Mouse (Mus musculus): ENCODE results near the gene Enkd1. TPM values are rescaled to one million over a fixed set of nuclear protein-coding genes. Genes with fewer than 3 reads are reported as not detected.

Gene Enkd1
- polyA plus RNA-seq, 1 experiment from 2014 or later, result 11.6 TPM

DNA sequence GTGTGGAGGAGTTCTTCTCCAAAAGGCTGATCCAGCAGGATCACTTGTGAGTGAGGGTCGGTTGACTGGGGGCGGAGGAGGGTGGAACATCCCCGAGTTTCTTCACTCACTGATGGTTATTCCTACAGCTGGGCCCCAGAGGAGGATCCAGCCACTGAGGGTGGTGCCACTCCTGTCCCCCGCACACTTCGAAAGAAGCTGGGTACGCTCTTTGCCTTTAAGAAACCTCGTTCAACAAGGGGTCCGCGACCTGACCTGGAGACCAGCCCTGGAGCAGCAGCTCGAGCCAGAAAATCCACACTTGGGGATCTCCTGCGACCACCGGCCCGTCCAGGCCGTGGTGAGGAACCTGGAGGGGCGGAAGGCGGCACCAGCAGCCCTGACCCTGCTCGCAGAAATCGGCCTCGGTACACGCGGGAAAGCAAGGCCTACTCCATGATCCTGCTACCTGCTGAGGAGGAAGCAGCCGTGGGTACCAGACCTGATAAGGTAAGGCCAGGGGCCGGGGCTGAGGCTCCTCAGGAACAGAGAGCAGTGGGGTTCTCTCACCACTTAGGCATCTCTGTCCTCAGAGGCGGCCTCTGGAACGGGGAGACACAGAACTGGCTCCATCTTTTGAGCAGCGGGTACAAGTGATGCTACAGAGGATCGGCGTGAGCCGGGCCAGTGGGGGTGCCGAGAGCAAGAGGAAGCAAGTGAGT is 12.8 kb downstream of the Enkd1 start:
- peaks cover 18% of the 10 kb centered on the region for H3K4me1 ChIP-seq (replicated peaks; ENCODE audit: control insufficient read depth, insufficient read depth, low read length)
- H3K27ac ChIP-seq, result peak overlapping the region; percentile 88
- peak overlapping the region; percentile 60 for H3K4me3 ChIP-seq (replicated peaks; ENCODE audit: low read length)
- peak overlapping the region; percentile 81 for H3K9ac ChIP-seq
- H3K27me3 ChIP-seq (ENCODE audit: control insufficient read depth, insufficient read depth, low read length), result no peaks in the 10 kb centered on the region
- H3K9me3 ChIP-seq (ENCODE audit: control insufficient read depth, low read length), result no peaks in the 10 kb centered on the region
- DNase-seq (ENCODE audit: low spot score), result no peak
- no peak for ATAC-seq (ENCODE audit: low FRiP score)
- WGBS, result 81% methylated on average over 30 of the region's 30 CpGs
- peaks cover 44% of the 10 kb centered on the region for H3K36me3 ChIP-seq (replicated peaks; ENCODE audit: control insufficient read depth, insufficient read depth)
- peak overlapping the region; percentile 62 for H3K4me2 ChIP-seq (replicated peaks)

DNA sequence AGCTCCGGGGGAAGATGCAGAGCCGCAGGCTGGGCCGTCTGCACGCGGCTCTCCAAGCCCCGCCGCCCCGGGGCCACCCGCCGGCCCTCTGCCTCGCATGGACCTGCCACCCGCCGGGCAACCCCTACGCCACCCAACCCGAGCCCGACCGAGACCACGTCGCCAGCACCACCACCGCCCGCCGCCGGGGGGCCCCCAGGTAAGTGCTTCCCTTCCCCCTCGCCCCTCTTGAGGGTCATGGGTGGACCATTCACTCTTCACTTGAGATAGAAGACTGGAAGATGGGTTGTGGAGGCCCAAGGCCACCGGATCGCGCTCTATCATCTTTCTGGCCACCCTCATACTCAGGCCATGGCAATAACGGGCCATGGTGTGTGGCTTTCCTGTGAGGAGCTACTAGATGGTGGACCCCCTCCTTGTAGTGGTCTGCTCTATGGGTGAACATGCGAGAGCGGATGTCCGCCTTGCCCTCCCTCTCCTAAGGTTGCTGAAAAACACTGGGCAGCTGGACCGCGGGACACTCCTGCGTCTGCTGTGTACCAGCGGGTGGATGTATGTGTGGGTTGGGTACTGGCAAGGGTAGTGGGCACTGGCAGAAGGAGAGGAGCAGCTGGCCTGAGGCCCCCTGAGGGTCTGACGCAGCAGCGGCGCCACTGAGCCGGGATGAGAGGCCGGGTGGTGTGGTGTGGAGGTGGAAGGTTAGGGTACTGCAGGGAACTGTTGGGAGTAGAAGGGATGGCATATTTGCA is 13.8 kb downstream of the Enkd1 start:
- H3K4me1 ChIP-seq (replicated peaks; ENCODE audit: control insufficient read depth, insufficient read depth, low read length), result peaks cover 13% of the 10 kb centered on the region
- peaks cover 39% of the 10 kb centered on the region for H3K36me3 ChIP-seq (replicated peaks; ENCODE audit: control insufficient read depth, insufficient read depth)
- 4% methylated on average over 40 of the region's 40 CpGs for WGBS
- H3K9ac ChIP-seq, result peak overlapping the region; percentile 81
- no peak for DNase-seq (ENCODE audit: low spot score)
- H3K27ac ChIP-seq, result peak overlapping the region; percentile 88
- peak overlapping the region; percentile 60 for H3K4me3 ChIP-seq (replicated peaks; ENCODE audit: low read length)
- H3K27me3 ChIP-seq (ENCODE audit: control insufficient read depth, insufficient read depth, low read length), result no peaks in the 10 kb centered on the region
- ATAC-seq (ENCODE audit: low FRiP score), result peak; percentile 54
- no peaks in the 10 kb centered on the region for H3K9me3 ChIP-seq (ENCODE audit: control insufficient read depth, low read length)
- peak overlapping the region; percentile 62 for H3K4me2 ChIP-seq (replicated peaks)

DNA sequence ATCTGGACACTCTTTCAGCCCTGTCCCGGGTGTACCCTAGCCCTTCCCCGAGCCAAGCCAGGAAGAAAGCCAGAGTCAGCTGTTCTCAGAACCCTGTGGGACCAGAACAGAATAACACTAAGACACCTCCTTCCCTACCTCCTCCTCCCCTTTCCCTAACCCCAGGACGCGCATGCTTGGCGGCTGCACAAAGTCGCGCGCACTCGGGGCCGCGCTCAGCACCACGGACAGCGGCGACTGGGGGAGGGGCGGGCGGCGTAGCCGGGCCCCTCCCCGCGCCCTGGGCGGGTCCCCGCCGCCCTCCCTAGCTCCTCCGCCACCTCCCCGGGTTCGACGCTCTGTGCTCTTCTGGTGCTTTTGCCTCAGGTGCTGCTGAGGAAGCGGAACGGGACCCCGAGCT is 14.4 kb downstream of the Enkd1 start:
- ATAC-seq (ENCODE audit: low FRiP score) (peak; percentile 70), DNase-seq (ENCODE audit: low spot score) (peak; percentile 85)
- Histone ChIP-seq H3K36me3 (replicated peaks; ENCODE audit: control insufficient read depth, insufficient read depth) (peaks cover 36% of the 10 kb centered on the region), H3K27ac (peak overlapping the region; percentile 88), H3K4me3 (replicated peaks; ENCODE audit: low read length) (peak overlapping the region; percentile 60), H3K9me3 (ENCODE audit: control insufficient read depth, low read length) (no peaks in the 10 kb centered on the region), H3K9ac (peak overlapping the region; percentile 81), H3K4me2 (replicated peaks) (peak overlapping the region; percentile 62), H3K4me1 (replicated peaks; ENCODE audit: control insufficient read depth, insufficient read depth, low read length) (peaks cover 13% of the 10 kb centered on the region), H3K27me3 (ENCODE audit: control insufficient read depth, insufficient read depth, low read length) (no peaks in the 10 kb centered on the region)
- 1% methylated on average over 30 of the region's 30 CpGs for WGBS

DNA sequence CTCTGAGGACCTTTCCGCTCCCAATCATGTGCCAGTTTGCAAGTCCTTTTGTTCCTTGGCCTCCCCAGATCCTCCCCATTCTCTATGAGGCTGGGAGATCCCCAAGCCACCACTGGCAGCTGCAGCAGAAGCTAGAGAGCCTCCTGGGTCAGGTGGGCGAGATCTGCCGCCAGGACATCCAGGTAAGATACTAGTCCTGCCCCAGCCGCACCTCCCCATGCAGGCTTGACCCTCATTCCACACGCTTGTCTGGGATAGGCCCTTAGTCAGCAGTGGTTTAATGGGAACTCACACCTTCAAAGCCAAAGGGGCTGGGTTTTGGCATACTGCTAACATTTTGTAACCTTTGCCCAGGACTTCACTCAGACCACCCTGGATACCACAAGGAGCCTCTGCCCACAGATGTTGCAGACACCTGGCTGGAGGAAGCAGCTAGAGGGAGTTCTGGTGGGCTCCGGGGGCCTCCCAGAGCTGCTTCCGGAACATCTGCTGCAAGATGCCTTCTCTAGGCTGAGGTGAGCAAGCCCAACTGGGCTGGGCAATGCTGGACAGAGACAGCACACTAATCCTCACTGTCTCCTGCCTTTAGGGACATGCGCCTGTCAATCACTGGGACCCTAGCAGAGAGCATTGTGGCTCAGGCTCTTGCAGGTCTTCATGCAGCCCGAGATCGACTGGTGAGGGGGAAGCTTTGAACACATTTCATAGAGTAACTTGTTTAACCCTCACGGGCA is 15.4 kb downstream of the Enkd1 start:
- peaks cover 13% of the 10 kb centered on the region for H3K4me1 ChIP-seq (replicated peaks; ENCODE audit: control insufficient read depth, insufficient read depth, low read length)
- peaks cover 25% of the 10 kb centered on the region for H3K36me3 ChIP-seq (replicated peaks; ENCODE audit: control insufficient read depth, insufficient read depth)
- 93% methylated on average over 11 of the region's 11 CpGs for WGBS
- no peaks in the 10 kb centered on the region for H3K27me3 ChIP-seq (ENCODE audit: control insufficient read depth, insufficient read depth, low read length)
- no peak for DNase-seq (ENCODE audit: low spot score)
- H3K27ac ChIP-seq, result no peak overlapping the region
- H3K9me3 ChIP-seq (ENCODE audit: control insufficient read depth, low read length), result no peaks in the 10 kb centered on the region
- no peak overlapping the region for H3K4me3 ChIP-seq (replicated peaks; ENCODE audit: low read length)
- no peak overlapping the region for H3K9ac ChIP-seq
- H3K4me2 ChIP-seq (replicated peaks), result no peak overlapping the region
- no peak for ATAC-seq (ENCODE audit: low FRiP score)

DNA sequence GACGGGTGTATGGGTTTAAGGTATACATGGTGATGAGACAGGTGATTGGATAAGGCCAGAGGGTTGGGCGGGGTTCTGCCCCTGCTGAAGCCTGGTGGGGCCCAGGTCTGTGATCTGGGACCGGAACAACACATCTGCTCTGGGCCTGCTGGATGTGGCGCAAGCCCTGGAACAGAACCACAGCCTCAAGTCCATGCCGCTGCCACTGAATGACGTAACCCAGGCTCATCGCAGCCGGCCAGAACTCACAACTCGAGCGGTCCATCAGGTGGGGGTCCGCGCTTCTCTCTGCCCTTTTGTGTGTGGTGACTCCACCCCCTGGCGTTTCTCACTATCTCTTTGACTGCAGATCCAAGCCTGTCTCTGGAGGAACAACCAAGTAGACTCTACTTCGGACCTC is 17.0 kb downstream of the Enkd1 start:
- ATAC-seq (ENCODE audit: low FRiP score), result no peak

DNA sequence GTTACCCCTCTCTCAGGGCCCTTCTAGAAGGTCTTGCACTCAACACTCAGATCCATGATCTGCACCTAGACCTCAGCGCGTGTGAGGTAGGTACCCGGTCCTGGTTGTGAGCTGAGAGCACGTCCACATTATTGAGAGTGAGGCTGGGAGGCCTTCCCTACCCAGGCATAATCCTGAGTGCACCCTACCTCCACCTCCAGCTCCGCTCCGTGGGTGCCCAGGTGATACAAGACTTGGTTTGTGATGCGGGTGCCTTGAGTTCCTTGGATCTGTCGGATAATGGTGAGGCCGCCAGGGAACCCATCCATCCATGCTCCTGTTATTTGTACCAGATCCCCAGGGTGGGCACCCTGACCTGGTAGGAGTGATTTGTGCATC is 18.0 kb downstream of the Enkd1 start:
- Histone ChIP-seq H3K4me2 (replicated peaks) (no peak overlapping the region), H3K27me3 (ENCODE audit: control insufficient read depth, insufficient read depth, low read length) (no peaks in the 10 kb centered on the region), H3K27ac (no peak overlapping the region), H3K9me3 (ENCODE audit: control insufficient read depth, low read length) (no peaks in the 10 kb centered on the region), H3K9ac (no peak overlapping the region), H3K36me3 (replicated peaks; ENCODE audit: control insufficient read depth, insufficient read depth) (no peaks in the 10 kb centered on the region), H3K4me1 (replicated peaks; ENCODE audit: control insufficient read depth, insufficient read depth, low read length) (peaks cover 5% of the 10 kb centered on the region), H3K4me3 (replicated peaks; ENCODE audit: low read length) (no peak overlapping the region)
- 96% methylated on average over 9 of the region's 9 CpGs for WGBS
- ATAC-seq (ENCODE audit: low FRiP score), result no peak
- DNase-seq (ENCODE audit: low spot score), result no peak

More for the DNA sequence above, 17.0 kb downstream of the Enkd1 start:
- WGBS, result 87% methylated on average over 14 of the region's 14 CpGs
- H3K27me3 ChIP-seq (ENCODE audit: control insufficient read depth, insufficient read depth, low read length), result no peaks in the 10 kb centered on the region
- H3K36me3 ChIP-seq (replicated peaks; ENCODE audit: control insufficient read depth, insufficient read depth), result peaks cover 9% of the 10 kb centered on the region
- no peak for DNase-seq (ENCODE audit: low spot score)
- no peak overlapping the region for H3K9ac ChIP-seq
- H3K4me3 ChIP-seq (replicated peaks; ENCODE audit: low read length), result no peak overlapping the region
- H3K4me1 ChIP-seq (replicated peaks; ENCODE audit: control insufficient read depth, insufficient read depth, low read length), result peaks cover 13% of the 10 kb centered on the region
- no peaks in the 10 kb centered on the region for H3K9me3 ChIP-seq (ENCODE audit: control insufficient read depth, low read length)
- H3K27ac ChIP-seq, result no peak overlapping the region
- no peak overlapping the region for H3K4me2 ChIP-seq (replicated peaks)

DNA sequence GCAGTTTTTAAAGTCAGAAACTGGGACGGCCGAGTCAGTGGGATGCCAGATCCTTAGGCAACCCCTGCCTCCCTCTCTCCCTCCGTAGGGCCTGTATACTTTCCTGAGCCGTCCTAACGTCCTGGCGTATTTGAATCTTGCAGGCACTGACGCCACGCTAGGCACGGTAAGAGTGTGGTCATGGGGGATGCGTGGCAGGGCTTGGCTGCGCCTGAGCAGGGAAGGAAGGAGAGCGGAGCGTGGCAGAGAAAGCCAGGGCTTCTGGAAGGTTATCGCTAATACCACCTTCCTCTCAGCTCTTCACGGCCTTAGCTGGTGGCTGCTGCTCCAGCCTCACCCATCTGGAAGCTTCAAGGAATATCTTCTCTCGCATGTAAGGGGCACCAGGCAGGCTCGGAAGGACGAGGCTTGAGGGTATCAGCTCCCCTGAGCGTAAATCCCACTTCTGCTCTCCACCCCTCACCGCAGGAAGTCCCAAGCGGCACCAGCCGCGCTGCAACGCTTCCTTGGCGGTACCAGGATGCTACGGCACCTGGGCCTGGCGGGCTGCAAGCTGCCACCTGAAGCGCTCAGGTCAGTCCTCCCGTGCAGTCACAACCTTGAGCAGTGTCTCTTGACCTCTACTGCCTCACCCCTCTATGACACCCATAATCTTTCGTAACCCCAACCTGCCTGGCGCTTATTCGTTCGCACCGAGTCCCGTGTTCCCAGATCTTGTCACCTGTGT is 18.6 kb downstream of the Enkd1 start:
- WGBS, result 61% methylated on average over 35 of the region's 35 CpGs
- H3K36me3 ChIP-seq (replicated peaks; ENCODE audit: control insufficient read depth, insufficient read depth), result no peaks in the 10 kb centered on the region
- ATAC-seq (ENCODE audit: low FRiP score) (no peak), DNase-seq (ENCODE audit: low spot score) (no peak)
- H3K4me2 ChIP-seq (replicated peaks), result no peak overlapping the region
- no peaks in the 10 kb centered on the region for H3K9me3 ChIP-seq (ENCODE audit: control insufficient read depth, low read length)
- no peaks in the 10 kb centered on the region for H3K4me1 ChIP-seq (replicated peaks; ENCODE audit: control insufficient read depth, insufficient read depth, low read length)
- no peak overlapping the region for H3K27ac ChIP-seq
- no peaks in the 10 kb centered on the region for H3K27me3 ChIP-seq (ENCODE audit: control insufficient read depth, insufficient read depth, low read length)
- no peak overlapping the region for H3K9ac ChIP-seq
- H3K4me3 ChIP-seq (replicated peaks; ENCODE audit: low read length), result no peak overlapping the region

DNA sequence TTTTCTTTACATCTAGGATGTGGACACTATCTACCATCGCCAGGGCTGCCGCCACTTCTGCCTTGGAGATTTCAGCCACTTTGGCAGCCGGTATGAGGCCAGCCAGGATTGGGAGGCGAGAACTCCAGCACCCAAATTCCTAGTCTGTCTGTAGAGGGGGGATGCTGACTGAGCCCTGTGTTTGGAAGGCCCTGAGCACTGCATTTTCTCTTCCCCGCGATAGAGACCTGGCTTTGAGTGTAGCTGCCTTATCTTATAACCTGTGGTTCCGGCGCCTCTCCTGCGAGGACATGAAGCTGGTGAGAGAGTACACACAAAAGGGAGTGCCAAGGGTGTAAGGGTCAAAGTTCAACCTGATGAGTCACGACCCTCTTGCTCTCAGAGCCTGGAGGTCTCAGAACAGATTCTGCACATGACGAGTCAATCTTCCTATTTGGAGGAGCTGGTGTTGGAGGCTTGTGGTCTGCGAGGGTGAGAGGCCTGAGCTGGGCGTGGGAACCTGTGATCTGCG is 19.7 kb downstream of the Enkd1 start:
- DNase-seq (ENCODE audit: low spot score) (no peak), ATAC-seq (ENCODE audit: low FRiP score) (no peak)
- peaks cover 10% of the 10 kb centered on the region; the same call in 1 of the 2 replicates for H3K36me3 ChIP-seq (replicated peaks; ENCODE audit: control insufficient read depth, insufficient read depth)
- H3K4me1 ChIP-seq (replicated peaks; ENCODE audit: control insufficient read depth, insufficient read depth, low read length), result no peaks in the 10 kb centered on the region
- WGBS, result 73% methylated on average over 14 of the region's 14 CpGs
- no peak overlapping the region for H3K4me2 ChIP-seq (replicated peaks)
- H3K27me3 ChIP-seq (ENCODE audit: control insufficient read depth, insufficient read depth, low read length), result no peaks in the 10 kb centered on the region
- H3K9me3 ChIP-seq (ENCODE audit: control insufficient read depth, low read length), result no peaks in the 10 kb centered on the region
- H3K9ac ChIP-seq, result no peak overlapping the region
- H3K4me3 ChIP-seq (replicated peaks; ENCODE audit: low read length), result no peak overlapping the region
- H3K27ac ChIP-seq, result no peak overlapping the region
